ENCODE assay signal across 20 mouse cellular contexts in the genomic region with DNA sequence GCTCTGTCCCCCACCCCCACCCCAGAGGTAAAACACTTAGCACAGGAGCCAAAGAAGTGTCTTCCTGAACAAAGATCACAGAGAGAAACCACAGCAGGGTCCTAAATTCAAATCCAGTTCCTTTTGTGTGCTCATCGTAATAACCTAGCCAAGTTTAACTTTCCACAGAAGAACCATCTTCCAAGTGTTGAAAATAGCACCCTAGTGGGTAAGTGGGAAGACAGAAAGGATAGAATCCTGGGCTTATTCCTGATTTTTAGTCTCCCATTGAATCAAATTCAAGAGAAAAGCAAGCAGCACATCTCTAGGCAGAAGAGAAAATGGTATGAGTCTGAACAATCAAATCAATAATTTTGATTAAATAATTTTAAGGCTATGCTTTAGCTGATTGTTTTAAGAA.
DNase-seq lines count a peak whose midpoint lies in the region; ATAC-seq lines count a peak whose summit lies in the region.
"Had no signal": no experiment of that assay in that cellular context is flagged by ENCODE, and none has a peak within 500 bp of the region (broad histone marks: within the 10 kb centered on the region; RNA-seq: fewer than 3 reads in every experiment).

No protein-coding gene starts in this region.

- ATAC-seq in frontal cortex, adult (ENCODE audit: low TSS enrichment): peak; percentile 93
- ATAC-seq: activated CD4-positive, CD25-positive, alpha-beta regulatory T cell, adult 4 months; CD4-positive, CD25-positive, alpha-beta regulatory T cell, adult 4 months; Patski had no signal

- DNase-seq in frontal cortex, postnatal 36 days (ENCODE audit: low spot score in 2 of 2): no peak
- peak; percentile 36 for DNase-seq in brain, adult 2 months (ENCODE audit: low read depth, low spot score)
- DNase-seq in telencephalon, adult 2 months (ENCODE audit: low read depth, low spot score): peak; percentile 35
- DNase-seq in ovary, postnatal 36 days (ENCODE audit: low spot score): no peak
- DNase-seq in heart, adult 18-20 months: no peak
- DNase-seq: adrenal gland, adult 2 months; adrenal gland, adult 8-10 months; adrenal gland, postnatal 10 days; adrenal gland, postnatal 14 days; adrenal gland, postnatal 25 days; adrenal gland, postnatal 36 days; B cell, adult 2 months; cerebellum, adult 11 months; cerebellum, adult 11-12 months; cerebellum, adult 18-20 months; cerebellum, adult 2 months had no signal

Comparison
In these comparisons a context has a peak if more than half of its experiments do, and no peak if none do; other contexts are left out.
1. DNase-seq: peak in brain, adult 2 months (single experiment) and telencephalon, adult 2 months (single experiment); none in frontal cortex, postnatal 36 days (0 of 2), ovary, postnatal 36 days (single experiment) and heart, adult 18-20 months (0 of 2).